Mouse (Mus musculus): ENCODE measurements at regions not wholly inside any gene's neighbourhood (a gene's known extent, or its start where the extent isn't known, plus 50 kb on each side); places are given as distances from the start of the nearest gene placed in this dataset.
A peak's percentile ranks its signal among the peaks of the same experiment; 100 is the strongest.

DNA sequence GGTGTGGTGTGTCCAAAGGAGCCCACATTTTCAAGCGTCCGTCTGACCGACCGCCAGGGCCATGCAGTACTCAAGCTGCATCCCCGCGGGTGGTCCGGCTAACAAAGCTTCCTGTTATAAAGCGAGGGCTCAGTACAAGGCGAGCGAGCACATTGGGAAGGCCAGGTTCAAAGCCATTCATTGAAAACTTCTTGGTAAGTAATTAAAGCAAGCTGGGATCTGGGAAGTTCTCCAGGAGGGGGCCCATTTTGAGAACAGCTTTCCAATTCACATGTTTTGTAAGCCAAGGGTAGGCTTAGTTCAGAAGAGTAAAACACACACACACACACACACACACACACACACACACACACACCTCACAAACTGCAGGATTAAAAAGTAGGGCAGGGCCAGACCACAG, 57.3 kb upstream of the Prep start:
- no peak for DNase-seq (ENCODE audit: low spot score in 2 of 2)

DNA sequence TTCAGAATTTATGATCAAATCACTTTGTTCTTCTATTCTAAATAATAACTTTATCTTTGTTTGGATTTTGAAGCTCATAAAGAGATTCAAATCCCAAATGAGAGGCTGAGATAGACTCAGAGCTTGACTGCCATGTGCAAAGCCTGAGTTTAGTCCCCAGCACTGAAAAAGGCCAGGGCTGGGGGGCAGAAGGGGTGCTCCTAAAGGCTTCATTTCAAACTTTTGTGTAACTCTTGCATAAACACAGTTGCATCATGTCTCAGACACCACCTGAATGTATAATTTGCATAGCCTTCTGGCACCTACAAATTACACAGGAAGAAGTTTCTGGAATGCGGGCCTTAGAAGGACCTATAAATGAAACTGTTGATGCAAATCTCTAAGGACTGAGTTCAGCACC, 57.8 kb upstream of the Prep start:
- no peak for DNase-seq (ENCODE audit: low spot score in 2 of 2)

DNA sequence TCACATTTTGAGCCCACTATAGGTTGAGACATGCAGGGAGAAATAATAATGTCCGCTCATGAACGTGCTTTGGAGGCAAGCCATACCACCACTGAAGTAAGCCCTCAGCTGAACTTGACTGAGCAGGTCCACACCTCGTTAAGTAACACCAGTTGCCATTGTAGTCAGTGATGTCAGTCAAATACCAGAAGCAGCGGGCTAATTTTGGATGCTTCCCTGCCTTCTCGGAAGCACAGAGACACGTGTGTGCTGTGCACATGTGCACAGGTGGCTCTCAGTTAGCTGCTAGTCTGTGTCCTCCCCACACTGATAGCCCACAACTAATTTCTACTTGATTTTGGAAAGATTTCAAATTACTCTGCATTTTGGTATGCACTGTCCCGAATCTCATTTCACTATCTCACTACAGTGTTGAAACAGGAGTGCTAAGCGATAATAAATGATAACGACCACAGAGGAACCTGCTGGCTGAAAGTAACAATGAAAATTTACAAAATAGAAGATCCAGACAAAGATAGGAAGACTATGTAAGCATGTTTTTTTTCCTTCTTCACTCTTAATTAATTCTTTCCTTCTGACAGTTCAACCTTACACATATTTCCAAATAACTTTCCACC, 62.9 kb upstream of the Prep start:
- DNase-seq (ENCODE audit: low spot score in 2 of 2): no peak

DNA sequence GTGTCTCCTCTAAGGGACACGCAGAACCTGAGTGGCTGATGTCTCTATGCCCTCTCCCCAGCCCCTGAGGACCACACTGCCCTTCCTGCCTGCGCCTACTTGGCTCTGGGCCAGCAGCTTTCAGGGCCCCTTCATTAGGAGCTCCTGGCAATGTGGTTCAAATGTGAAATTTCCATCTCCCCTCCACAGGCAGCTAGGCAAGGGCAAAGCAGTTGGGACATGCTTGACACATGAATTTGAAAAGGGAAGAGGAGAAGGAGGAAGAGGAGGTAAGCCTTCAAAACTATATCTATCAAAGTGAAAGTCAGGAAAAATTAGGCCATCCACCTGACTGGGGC, 63.7 kb upstream of the Prep start:
- peak; percentile 24 to 57 for DNase-seq (ENCODE audit: low spot score in 2 of 2)

DNA sequence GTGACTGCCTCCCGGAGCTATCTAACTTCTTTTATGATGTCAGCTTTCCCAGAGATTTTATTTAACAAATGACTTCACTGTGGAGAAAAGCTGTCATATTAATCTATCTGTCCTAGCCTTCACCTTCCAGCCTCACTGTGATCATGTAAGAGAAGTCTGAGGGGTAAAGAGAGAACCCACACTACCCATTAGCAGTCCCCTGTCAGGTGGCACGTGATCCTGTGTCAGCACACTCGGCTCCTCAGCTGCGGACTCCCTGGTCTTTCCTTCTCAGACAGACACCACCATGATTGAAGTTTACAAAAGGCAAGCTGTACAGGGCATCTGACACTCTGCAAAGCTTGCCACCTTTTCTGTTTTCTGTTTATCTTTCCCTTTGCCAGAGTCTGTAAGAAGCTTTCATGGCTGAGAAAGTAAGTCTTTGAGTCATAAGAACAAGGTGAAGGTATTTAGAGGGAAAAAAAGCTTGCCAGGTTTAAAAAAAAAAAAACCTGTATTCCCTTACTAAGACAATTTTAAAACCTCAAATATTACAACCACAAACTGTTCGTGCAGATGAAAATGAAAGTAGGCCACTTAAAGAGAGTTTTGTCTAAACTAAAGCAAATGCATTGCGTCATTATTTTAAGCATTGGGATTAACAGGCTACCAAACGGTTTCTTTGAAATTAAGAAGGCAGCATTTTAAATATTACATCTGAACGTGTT, 64.2 kb upstream of the Prep start:
- peak in 1 of 2 experiments; percentile 17 for DNase-seq (ENCODE audit: low spot score in 2 of 2)

DNA sequence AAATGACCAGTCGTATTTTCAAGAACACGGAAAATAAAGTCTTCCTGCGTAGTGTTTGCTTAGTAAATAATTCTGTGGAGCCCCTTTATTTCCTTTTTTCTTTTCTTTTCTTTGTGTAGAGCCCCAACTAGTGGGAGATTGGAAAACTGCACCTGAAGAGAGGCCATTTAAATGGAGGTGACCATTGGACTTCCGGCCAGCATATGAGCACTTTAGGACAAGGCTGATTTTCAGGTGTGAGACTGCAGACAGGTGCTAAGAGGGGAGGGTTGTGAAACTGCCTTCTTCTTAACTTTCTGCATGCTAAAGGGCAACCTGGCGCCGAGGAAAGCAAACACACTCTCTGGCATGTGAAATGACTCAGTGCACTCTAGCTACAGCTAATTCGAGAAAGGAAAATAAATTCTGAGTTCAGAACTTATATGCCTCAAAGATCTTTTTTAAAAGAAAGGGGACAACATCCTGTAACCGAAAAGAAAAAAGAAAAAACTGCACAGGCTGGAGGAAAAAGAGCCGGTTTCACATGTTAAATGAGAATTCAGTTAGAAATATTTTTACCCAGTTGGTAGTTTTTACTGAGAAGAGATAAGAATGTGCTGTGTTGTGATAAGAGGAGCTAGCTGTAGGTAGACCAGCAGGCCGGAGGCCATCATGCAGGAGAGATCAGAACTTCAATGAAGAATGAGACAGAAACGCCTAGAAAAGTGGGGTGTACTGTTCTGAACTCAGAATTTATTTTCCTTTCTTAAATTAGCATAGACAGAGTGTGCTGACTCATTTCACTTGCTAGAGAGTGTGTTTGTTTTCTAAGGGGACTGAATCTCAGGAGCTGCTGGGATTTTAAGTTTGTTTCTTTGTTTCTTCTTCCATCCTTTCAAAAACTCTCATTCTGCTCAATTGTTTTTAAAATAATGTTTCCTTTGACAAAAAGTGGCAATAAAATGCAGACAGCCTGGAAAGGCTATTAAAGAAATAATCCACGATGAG, 65.8 kb upstream of the Prep start:
- peak; percentile 39 to 67 for DNase-seq (ENCODE audit: low spot score in 2 of 2)

DNA sequence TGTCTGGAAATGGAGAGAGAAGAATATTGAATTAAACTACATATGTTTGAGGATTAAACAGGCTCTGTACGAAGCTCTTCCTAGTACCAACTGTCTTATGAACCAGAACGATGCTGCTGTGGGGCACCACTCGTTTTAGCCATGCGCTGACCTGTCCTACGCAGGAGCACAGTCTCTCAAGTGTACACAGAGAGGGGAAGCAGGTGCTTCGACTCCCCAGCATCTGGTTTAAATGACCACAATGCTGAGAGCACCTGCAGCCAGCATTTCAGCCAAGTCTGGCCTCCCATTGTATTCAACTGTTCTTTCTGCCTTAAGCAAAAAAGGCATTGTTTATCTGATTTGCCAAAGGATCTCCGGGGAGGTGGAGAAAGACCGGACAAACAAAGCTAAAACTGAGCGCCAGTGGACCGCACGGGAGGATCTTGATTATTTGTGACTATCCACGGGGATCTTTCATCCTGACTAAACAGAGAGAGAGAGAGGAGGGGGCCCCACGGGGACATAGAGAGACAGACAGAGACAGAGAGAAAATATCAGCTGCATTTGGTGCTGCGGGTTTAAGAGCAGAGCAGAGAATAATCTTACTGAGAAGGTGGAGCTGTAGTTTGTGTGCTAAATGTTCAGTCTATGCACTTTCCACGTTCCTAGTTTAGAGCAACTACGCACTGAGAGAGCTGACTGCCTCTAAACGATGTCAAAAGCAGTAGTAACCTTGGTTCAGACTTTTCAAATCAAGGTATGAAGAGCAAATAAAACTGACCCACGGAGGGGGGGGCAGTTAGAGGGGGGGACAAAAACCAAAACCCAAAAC, 66.8 kb upstream of the Prep start:
- peak in 1 of 2 experiments; percentile 16 for DNase-seq (ENCODE audit: low spot score in 2 of 2)

DNA sequence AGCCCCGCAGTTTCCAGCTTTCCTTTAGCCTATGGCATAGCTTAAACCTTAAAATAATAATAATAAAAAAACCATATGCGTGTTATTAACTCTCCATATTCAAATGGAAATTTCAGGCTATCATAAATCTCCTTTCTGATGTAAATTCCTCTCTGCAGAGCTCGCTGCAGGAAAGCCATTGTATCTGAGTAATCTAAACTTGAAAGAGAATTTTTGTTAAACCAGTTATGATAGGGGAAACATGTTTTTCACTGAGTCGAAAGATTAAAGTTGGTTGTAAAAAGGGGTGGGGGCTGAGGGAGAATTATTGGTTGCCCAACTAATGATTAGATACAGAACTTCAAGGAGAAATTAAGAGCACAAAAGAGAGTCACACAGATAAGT, 69.1 kb upstream of the Prep start:
- DNase-seq (ENCODE audit: low spot score in 2 of 2): no peak

DNA sequence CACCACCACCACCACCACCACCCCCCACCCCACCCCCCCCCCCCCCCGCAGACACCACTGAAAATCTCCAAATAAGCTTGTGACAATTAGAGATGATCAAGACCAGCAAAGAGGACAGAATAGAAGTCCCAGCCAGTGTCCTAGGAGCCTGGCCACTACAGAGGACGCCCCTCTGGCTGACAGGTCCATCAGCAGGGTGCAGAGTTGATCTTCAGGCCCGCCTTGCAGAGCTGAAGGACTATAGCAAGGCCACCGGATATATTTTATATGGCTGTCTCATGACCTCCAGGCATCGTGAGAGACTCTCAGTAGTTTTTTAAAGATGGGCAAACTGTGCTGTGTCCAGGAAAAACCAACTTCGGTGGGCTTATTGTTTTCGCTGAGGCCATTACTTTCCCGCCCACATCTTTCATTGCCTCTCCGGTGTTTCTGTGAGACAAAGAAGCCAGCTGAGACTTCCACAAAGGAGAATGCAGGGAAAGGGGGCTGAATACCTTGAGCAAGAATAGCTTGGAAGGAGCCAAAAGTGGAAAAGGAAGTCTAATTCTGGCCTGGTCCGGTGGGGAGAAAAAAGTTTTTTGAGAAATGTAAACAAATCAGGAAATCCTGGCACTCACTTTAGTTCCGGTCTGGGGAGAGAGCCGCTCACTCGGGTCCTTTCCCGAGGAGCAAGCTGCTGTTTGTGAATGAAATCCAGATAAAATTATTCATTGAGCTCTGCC, 69.7 kb upstream of the Prep start:
- no peak for DNase-seq (ENCODE audit: low spot score in 2 of 2)

DNA sequence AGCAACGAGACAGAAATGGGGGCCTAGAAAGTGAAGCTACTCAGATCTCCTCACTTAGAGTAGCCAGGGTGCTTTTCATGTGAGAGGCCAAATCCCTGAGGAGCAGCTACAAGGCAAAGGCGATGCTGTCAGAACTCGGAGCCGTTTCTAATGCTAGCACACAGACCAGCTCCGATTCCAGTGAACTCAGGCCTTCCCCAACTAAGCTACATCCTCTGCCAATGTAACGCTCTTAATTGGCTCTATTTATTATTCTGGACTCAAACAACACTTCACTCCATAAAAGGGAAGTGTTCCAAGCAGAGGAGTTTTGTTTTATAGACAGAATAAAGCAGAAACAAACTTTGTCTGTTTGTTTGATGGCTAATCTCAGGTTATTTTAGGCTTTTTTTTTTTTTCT, 71.2 kb upstream of the Prep start:
- no peak for DNase-seq (ENCODE audit: low spot score in 2 of 2)

DNA sequence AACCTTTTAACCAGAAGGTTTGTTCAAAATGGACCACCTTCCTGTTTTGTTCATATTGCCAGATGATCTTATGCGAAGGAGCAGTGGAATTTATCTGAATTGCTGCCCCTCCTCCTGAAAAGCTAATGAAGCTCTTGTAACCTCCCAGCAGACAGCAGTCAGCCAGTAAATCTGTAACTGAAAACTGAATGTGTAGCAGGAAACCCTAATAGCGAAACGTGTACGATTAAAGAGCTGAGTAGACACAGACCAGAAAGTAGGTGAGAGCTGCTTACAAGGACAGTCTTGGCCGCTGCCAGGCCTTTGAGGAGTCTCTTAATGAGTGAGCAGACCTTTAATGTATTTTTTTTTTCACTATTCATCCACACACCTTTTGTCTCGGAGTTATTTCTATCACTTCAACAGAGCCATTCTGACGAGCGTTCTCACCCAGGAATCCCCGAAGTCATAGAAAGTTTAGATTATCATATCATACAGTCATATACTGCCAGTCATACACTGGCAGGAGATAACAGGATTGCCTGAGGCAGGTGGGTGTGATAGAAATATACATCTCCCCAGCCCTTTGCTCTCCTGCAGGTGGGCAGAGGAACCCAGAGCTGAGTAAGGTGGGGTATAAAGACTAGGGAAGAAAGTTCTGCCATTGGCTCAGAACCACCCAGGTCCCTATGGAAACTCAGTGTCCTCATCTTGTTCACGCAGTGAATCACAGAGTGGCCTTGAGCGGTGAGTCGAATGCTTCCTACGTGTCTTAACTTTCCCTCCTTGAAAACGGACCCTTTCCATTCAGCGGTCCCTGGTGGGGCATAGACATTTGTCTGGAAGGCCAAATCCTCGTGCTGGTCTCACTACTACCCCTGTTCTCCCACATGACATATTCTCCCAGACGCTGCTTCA, 72.4 kb upstream of the Prep start:
- no peak for DNase-seq (ENCODE audit: low spot score in 2 of 2)

DNA sequence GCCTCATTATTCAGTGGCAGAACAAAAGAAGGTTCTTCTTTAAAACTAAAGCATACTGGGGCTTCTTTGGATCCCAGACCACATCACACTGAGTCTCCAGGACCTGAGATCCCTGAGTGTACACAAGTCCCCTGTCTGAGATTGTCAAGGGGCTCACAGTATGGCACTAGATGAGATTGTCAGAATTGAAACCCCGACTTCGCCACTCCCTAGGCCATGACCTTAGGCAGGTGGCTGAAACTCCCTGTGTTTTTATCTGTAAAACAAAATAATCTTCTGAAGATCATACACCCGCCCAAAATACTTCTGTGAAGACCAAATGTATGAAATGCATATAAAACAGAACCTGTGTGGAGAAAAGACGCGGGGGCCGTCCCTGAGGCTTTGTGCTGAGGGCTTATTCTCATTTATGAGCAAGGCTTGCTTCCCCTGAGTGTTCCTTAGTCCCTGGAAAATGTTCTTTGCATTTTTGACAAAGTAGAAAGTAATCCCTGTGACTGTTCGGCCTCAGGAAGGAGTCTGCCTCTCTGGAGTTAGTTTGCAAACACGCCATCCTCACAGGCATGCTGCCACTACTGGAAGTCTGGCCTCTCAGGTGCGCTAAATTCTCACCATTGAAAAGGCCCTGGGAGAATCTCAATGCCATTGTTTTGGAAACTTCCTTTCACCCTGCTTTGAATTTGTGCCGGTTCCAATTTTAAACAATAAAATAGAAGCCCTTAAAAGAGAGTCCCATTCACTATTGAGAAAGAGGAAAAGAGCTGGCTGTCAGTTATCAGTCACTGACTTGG, 73.3 kb upstream of the Prep start:
- no peak for DNase-seq (ENCODE audit: low spot score in 2 of 2)

DNA sequence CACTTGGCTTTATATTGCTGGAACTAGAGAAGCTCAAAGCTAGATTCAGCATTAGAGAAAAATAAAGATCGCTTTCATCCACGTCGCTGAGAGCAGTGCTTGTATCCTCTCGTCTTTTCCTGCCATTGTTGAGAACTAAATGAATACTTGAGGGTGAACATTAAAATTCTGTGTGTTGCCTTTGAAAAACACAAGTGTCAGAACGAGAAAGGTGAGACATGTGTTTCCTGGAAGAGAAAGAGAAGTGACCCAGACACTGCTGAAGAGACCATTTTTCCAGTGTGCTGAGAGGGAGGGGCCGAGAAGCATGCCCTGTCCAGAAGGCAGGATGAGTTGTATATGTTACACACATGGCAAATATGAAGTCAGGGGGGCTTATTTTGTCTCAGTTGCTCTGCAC, 77.5 kb upstream of the Prep start:
- DNase-seq (ENCODE audit: low spot score in 2 of 2): no peak

DNA sequence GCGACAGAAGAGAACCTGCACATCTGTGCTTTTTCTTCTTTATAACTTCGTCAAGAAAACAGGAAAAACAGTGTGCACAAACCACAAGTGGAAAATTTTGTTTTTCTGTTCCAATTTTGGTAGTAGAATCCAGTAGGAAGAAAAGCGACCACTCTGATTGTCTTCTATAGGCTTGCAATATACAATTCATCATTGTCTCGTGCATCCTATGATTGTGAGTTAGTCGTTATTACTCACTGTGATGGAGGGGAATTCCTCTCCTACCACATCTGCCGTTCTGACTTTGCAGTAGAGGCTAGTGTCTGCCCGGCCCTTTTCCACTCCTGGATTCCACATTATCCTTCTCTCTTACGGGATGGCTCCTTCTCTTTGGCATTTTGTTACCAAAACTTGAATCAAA, 78.2 kb upstream of the Prep start:
- no peak for DNase-seq (ENCODE audit: low spot score in 2 of 2)

DNA sequence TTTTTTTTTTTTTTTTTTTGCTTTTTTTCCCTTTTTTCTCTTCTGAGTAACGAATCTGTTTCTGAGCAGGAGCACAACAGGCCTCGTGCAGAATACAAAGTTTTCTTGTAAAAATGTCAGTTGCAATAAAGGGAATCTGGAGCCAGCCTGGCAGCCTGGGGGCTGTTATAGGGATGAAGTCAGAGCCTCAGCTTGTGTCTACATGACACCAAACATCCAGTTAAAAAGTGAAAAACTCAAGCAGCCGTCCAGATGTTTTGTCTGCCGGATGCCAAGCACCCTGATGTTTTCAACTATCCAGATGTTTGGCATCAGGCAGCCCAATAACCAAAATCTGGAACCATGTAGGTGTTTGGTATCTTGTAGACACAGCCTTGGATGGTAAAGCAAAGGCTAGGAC, 79.4 kb upstream of the Prep start:
- no peak for DNase-seq (ENCODE audit: low spot score in 2 of 2)

DNA sequence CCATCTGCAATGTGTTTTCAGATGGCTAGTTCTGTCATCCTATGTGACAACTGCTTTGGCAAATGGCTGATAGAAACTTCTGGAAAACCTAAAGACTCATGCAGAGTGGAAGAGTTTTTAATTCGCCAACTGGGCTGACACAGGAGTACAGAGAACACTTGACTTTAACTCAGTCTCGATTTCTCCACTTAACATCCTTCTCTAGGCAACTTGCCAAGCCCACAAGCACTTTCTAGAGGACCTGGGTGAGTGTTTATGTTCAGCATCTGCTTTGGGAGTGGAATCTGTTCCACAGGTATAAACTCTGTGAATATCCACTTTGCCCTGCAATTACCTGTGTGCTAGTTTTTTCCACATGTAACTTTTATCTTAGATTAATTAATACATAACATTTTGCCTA, 85.1 kb upstream of the Prep start:
- DNase-seq (ENCODE audit: low spot score in 2 of 2): no peak

DNA sequence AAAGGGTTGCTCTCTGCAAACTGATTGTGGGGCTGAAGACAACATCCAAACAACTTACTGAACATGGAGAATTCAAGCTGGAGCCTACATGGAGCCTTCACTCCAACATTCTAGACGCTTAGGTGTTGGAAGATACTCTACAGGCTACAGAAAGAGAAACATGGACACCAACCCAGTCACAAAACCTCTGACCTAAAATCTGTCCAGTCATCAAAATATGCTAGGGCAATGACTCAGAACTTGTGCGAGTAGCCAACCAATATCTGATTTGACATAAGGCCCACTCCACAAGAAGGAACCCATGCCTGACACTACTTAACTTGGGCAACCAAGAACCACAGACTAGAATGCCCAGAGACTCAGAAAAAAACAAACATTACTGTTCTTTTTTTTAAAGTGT, 90.2 kb upstream of the Prep start:
- DNase-seq (ENCODE audit: low spot score in 2 of 2): no peak

DNA sequence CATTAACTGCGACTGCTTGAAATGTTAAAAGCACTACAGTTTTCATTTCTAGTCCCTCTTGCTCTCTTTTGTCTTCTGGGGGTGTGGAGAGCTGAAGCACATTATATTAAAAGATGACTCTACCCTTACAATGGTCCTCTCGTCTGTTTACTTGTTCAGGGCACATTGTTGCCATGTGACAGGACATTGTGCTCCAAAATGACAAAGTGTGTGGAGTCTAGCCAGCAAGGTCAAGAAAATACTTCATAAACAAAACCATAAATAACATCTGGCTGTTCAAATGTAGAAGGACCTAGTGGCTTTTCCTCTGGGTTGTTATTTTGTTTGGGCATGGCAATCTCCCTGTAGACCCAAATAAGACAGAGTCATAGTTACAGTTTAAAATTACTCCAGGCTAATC, 95.1 kb upstream of the Prep start:
- DNase-seq (ENCODE audit: low spot score in 2 of 2): no peak

DNA sequence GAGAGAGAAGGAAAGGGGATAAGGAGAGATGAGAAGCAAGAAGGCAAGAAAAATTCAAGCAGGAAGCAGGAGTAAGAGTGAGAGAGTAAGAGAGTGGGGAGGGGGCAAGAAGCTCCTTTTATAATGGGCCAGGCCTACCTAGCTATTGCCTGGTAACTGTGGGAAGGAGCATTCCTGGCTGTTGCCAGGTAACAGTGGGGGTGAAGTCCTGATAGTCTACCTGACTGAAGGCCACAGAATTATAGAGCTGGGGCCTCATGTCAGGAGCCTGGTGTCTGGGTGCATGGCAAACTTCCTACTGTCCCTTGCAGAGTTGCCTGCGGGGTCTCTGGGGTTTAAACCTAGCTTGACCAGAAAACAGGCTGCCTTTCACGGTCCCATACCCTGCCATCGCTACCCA, 107.0 kb upstream of the Prep start:
- DNase-seq (ENCODE audit: low spot score in 2 of 2): no peak
